Mouse (Mus musculus): ENCODE data around the gene Klhl8.
A peak's percentile ranks its signal among the peaks of the same experiment; 100 is the strongest.
"Not testable (repeated sequence)": the region's sequence is repeated elsewhere in the genome, so short reads cannot be mapped to it uniquely, and the experiment has no call there.

The Klhl8 gene

GRCm38 (mm10) chr5:103910748-103911409 lies at the start of gene Klhl8:
Klhl8 (minus strand) TSS chr5:103911259.
- DNase-seq = peak; percentile 84

- DNase-seq = no peak
Observed at GRCm38 (mm10) chr5:103954638-103955037, 43.6 kb upstream of the Klhl8 start.

GRCm38 (mm10) chr5:103953135-103954083 lies 42.4 kb upstream of the Klhl8 start:
- DNase-seq = no peak

- not testable (repeated sequence) for DNase-seq
Observed at GRCm38 (mm10) chr5:103950138-103950537, 39.1 kb upstream of the Klhl8 start.

- DNase-seq = no peak
Observed at GRCm38 (mm10) chr5:103943183-103943582, 32.1 kb upstream of the Klhl8 start.

GRCm38 (mm10) chr5:103939856-103940255 lies 28.8 kb upstream of the Klhl8 start:
- DNase-seq = no peak

- DNase-seq = no peak
Observed at GRCm38 (mm10) chr5:103939350-103939652, 28.2 kb upstream of the Klhl8 start.

- no peak for DNase-seq
Observed at GRCm38 (mm10) chr5:103938547-103939349, 27.7 kb upstream of the Klhl8 start.

- no peak for DNase-seq
Observed at GRCm38 (mm10) chr5:103936906-103937589, 26.0 kb upstream of the Klhl8 start.

GRCm38 (mm10) chr5:103931924-103932323 lies 20.9 kb upstream of the Klhl8 start:
- DNase-seq = not testable (repeated sequence)

- no peak for DNase-seq
Observed at GRCm38 (mm10) chr5:103930511-103930910, 19.5 kb upstream of the Klhl8 start.

GRCm38 (mm10) chr5:103928196-103928550 lies 17.1 kb upstream of the Klhl8 start:
- DNase-seq = no peak

- peak; percentile 83 for DNase-seq
Observed at GRCm38 (mm10) chr5:103927429-103928195, 16.6 kb upstream of the Klhl8 start.

GRCm38 (mm10) chr5:103926398-103926797 lies 15.3 kb upstream of the Klhl8 start:
- DNase-seq = no peak

- DNase-seq = no peak
Observed at GRCm38 (mm10) chr5:103923755-103924154, 12.7 kb upstream of the Klhl8 start.

- DNase-seq = no peak
Observed at GRCm38 (mm10) chr5:103923101-103923500, 12.0 kb upstream of the Klhl8 start.

- DNase-seq = no peak
Observed at GRCm38 (mm10) chr5:103922436-103922835, 11.4 kb upstream of the Klhl8 start.

GRCm38 (mm10) chr5:103919497-103919896 lies 8.4 kb upstream of the Klhl8 start:
- no peak for DNase-seq

GRCm38 (mm10) chr5:103918233-103918632 lies 7.2 kb upstream of the Klhl8 start:
- no peak for DNase-seq

- no peak for DNase-seq
Observed at GRCm38 (mm10) chr5:103917357-103917895, 6.4 kb upstream of the Klhl8 start.

GRCm38 (mm10) chr5:103916595-103917356 lies 5.7 kb upstream of the Klhl8 start:
- no peak for DNase-seq
